Mouse (Mus musculus) small intestine, adult 2 months (tissue): ENCODE measurements around the gene Havcr2. TPM values are rescaled to one million over a fixed set of nuclear protein-coding genes. Genes with fewer than 3 reads are reported as not detected.

Experiments
- H3K27ac ChIP-seq: fragments of 200-500 bp; 2 replicates; pipeline ENCODE4 v1.5.1; 2012; ENCODE audit warnings: low read depth, low read length, control low read depth, inconsistent platforms; ENCODE audit not compliant: insufficient read depth
- H3K27me3 ChIP-seq: fragments of 200-500 bp; 2 replicates; pipeline ENCODE4 v1.6.1; 2012; ENCODE audit warnings: mild to moderate bottlenecking, moderate library complexity, low read length, inconsistent platforms; ENCODE audit not compliant: control insufficient read depth, insufficient read depth
- H3K36me3 ChIP-seq: fragments of 200-500 bp; 2 replicates; pipeline ENCODE4 v1.6.1; 2012; ENCODE audit warnings: mild to moderate bottlenecking, low read length, control low read depth, inconsistent platforms; ENCODE audit not compliant: control insufficient read depth, insufficient read depth
- H3K4me1 ChIP-seq: fragments of 200-500 bp; 2 replicates; pipeline ENCODE4 v1.6.1; 2012; ENCODE audit warnings: low read length, inconsistent platforms, mixed read lengths; ENCODE audit not compliant: control insufficient read depth, insufficient read depth, insufficient read length
- H3K4me3 ChIP-seq: fragments of 200-500 bp; 2 replicates; pipeline ENCODE4 v1.5.1; 2012; ENCODE audit warnings: low read depth, mild to moderate bottlenecking, control low read depth, inconsistent platforms, low read length, moderate library complexity
- CTCF ChIP-seq: fragments of 200-500 bp; IDR thresholded peaks from 2 replicates; pipeline ENCODE4 v1.5.1; 2012; ENCODE audit warnings: low read depth, mild to moderate bottlenecking, control low read depth, inconsistent platforms, low read length, moderate library complexity, mixed read lengths; ENCODE audit not compliant: insufficient replicate concordance, insufficient read length; ENCODE audit errors: extremely low read depth
- POLR2A ChIP-seq: fragments of 200-500 bp; IDR thresholded peaks from 2 replicates; pipeline ENCODE4 v1.6.1; 2012; ENCODE audit warnings: low read depth, mild to moderate bottlenecking, control low read depth, inconsistent platforms, low read length, moderate library complexity
- WGBS: fragments of 180-500 bp; shearing (Covaris S2); methylation state at CpG from one replicate; pipeline ENCODE4 v1.1.7; 2018; 5-methylcytosine and 5-hydroxymethylcytosine counted together
- polyA plus RNA-seq: library from polyadenylated mRNA; depleted of rRNA; stranded (reverse); fragments of >200 nt; gene quantifications from 2 replicates; pipeline ENCODE4 v1.2.3, GENCODE M21; 2012

The Havcr2 gene
- polyA plus RNA-seq, 1 experiment, result 0.76 TPM

DNA sequence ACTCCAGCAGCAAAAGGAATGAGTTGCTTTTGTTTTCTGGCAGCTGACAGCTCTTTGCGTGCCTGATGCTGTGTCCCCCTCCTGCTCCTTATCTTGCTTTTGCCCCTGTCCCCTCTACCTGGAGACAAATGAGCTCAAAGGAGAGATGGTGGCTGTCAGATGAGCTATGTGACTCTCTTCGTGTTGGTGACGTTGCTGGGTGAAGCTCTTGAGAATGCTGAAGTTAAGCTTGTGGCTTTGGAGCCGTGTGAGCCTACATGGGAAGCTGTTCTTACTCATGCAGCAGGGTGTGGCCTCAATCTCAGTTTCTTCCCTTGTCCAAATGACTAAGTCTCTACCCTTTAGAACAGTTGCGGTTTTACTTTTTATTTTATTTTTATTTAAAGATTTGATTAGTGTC is 7.2 kb downstream of the Havcr2 start:
- WGBS, result 39% methylated on average over 5 of the region's 5 CpGs
- TF ChIP-seq CTCF, result no peak
- TF ChIP-seq POLR2A, result no peak
- no peaks in the 10 kb centered on the region for H3K36me3 ChIP-seq
- no peak overlapping the region for H3K4me3 ChIP-seq
- H3K27me3 ChIP-seq, result no peaks in the 10 kb centered on the region
- H3K4me1 ChIP-seq, result no peaks in the 10 kb centered on the region
- peak overlapping the region; percentile 33; the same call in 1 of the 2 replicates for H3K27ac ChIP-seq

- H3K27me3 ChIP-seq, result no peaks in the 10 kb centered on the region
- WGBS, result 90% methylated on average over 2 of the region's 2 CpGs
- no peak overlapping the region for H3K27ac ChIP-seq
- H3K4me1 ChIP-seq, result no peaks in the 10 kb centered on the region
- TF ChIP-seq POLR2A, result no peak
- TF ChIP-seq CTCF, result no peak
- H3K4me3 ChIP-seq, result no peak overlapping the region
- H3K36me3 ChIP-seq, result no peaks in the 10 kb centered on the region
Observed at GRCm38 (mm10) chr11:46466878-46467277, 12.1 kb downstream of the Havcr2 start.

- no peaks in the 10 kb centered on the region for H3K36me3 ChIP-seq
- no peak for TF ChIP-seq CTCF
- TF ChIP-seq POLR2A, result no peak
- no peaks in the 10 kb centered on the region for H3K27me3 ChIP-seq
- no peak overlapping the region for H3K4me3 ChIP-seq
- 89% methylated on average over 4 of the region's 4 CpGs for WGBS
- H3K27ac ChIP-seq, result no peak overlapping the region
- H3K4me1 ChIP-seq, result no peaks in the 10 kb centered on the region
Observed at GRCm38 (mm10) chr11:46474220-46474619, 19.5 kb downstream of the Havcr2 start.

DNA sequence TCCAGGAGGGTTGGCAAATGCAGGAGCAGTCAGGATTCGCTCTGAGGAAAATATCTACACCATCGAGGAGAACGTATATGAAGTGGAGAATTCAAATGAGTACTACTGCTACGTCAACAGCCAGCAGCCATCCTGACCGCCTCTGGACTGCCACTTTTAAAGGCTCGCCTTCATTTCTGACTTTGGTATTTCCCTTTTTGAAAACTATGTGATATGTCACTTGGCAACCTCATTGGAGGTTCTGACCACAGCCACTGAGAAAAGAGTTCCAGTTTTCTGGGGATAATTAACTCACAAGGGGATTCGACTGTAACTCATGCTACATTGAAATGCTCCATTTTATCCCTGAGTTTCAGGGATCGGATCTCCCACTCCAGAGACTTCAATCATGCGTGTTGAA is 24.6 kb downstream of the Havcr2 start:
- no peak overlapping the region for H3K4me3 ChIP-seq
- H3K4me1 ChIP-seq, result no peaks in the 10 kb centered on the region
- H3K27me3 ChIP-seq, result no peaks in the 10 kb centered on the region
- no peak for TF ChIP-seq POLR2A
- TF ChIP-seq CTCF, result no peak
- no peaks in the 10 kb centered on the region for H3K36me3 ChIP-seq
- 82% methylated on average over 9 of the region's 9 CpGs for WGBS
- no peak overlapping the region for H3K27ac ChIP-seq

DNA sequence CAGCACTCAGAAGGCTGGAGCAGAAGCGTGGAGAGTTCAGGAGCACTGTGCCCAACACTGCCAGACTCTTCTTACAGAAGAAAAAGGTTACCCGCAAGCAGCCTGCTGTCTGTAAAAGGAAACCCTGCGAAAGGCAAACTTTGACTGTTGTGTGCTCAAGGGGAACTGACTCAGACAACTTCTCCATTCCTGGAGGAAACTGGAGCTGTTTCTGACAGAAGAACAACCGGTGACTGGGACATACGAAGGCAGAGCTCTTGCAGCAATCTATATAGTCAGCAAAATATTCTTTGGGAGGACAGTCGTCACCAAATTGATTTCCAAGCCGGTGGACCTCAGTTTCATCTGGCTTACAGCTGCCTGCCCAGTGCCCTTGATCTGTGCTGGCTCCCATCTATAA is 25.8 kb downstream of the Havcr2 start:
- Histone ChIP-seq H3K4me1 (no peaks in the 10 kb centered on the region), H3K36me3 (no peaks in the 10 kb centered on the region), H3K4me3 (no peak overlapping the region), H3K27me3 (no peaks in the 10 kb centered on the region), H3K27ac (no peak overlapping the region)
- WGBS, result 70% methylated on average over 7 of the region's 7 CpGs
- TF ChIP-seq POLR2A (no peak), CTCF (no peak)

DNA sequence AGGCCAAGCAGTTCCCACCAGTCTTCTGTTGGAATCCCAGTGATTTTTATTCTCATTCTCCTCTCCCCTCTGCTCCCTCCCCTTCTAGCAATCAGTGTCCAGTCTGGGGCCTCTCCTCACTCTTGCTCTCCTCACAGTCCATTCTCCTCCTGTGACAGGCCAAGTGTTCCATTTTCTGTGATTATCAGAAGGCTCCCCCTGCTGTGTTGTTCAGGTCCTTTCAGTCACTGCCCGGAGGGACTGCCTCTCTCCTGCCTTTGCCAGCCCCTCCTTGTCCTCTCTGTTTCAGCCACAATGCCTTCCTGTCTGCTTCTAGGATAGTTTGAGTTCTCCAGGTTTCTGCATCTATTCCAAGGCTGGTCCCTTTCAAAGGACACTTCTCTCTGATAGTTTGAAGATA is 33.5 kb downstream of the Havcr2 start:
- 19% methylated on average over 1 of the region's 1 CpGs for WGBS
- Histone ChIP-seq H3K4me1 (no peaks in the 10 kb centered on the region), H3K36me3 (no peaks in the 10 kb centered on the region), H3K27me3 (no peaks in the 10 kb centered on the region), H3K27ac (no peak overlapping the region), H3K4me3 (no peak overlapping the region)
- no peak for TF ChIP-seq POLR2A
- TF ChIP-seq CTCF, result no peak

DNA sequence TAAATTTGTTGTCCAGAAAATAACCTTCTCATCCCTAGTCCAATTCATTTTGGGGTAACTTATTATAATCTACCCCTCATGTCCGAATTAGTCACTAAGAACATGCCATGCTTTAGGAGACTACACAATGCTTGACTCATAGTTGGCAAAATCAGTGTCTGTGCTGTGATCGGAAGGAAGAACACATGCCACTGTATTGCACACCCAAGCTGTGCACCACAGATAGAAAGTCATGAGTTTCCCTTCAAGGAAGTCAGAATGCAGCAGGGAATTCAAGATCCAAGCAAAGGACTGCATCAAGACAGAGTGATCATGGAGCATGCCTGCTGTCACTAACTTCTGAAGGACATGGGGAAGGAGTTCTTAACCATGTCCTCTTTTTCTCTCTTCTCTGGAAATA is 33.9 kb downstream of the Havcr2 start:
- TF ChIP-seq CTCF (no peak), POLR2A (no peak)
- WGBS, result 76% methylated on average over 2 of the region's 2 CpGs
- no peaks in the 10 kb centered on the region for H3K4me1 ChIP-seq
- no peaks in the 10 kb centered on the region for H3K27me3 ChIP-seq
- no peaks in the 10 kb centered on the region for H3K36me3 ChIP-seq
- H3K27ac ChIP-seq, result no peak overlapping the region
- no peak overlapping the region for H3K4me3 ChIP-seq

GRCm38 (mm10) chr11:46507146-46507545 is 52.4 kb downstream of the Havcr2 start:
- Histone ChIP-seq H3K4me3 (no peak overlapping the region), H3K27me3 (no peaks in the 10 kb centered on the region), H3K27ac (no peak overlapping the region), H3K4me1 (no peaks in the 10 kb centered on the region), H3K36me3 (no peaks in the 10 kb centered on the region)
- 62% methylated on average over 3 of the region's 3 CpGs for WGBS
- TF ChIP-seq CTCF (no peak), POLR2A (no peak)
